Mouse (Mus musculus): ENCODE measurements around the gene Wls.
A peak's percentile ranks its signal among the peaks of the same experiment; 100 is the strongest.

Wls gene

DNA sequence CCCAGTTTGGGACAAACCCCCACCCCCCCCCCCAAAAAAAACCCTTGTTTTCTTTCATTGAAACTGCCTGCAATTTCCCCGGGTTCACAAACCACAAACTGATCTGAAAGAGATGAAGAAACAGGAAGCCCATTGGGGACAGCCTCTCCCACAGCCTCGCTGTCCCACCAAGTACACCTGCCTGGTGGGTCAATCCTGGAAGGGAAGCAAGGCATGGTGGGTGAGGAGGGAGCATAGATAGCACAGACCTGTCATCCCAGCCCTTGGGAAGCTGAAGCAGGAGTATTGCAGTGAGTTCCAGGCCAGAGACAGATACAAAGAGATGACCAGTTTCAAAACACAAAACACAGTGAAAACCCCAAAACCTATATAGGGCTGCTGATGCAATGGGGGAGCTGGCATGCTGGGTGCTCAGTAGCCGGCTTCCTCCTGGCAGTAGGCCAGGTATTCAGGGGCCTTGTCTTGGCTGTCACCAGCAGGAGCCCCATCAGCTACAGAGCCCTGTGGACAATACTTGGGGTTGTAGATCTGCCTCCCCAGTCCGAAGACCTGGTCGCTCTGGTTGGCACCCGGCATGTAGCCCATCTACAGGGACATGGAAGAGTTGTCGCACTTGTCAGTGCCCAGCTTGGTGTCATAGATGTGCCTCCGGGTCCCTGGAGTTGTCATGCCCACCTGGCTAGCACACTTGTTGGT is 51.7 kb downstream of the Wls start:
- 0 out of 2 replicates have a peak, but pooled peaks have one; percentile 49 for ATAC-seq (ENCODE audit: insufficient number of reproducible peaks, low FRiP score, low TSS enrichment)

DNA sequence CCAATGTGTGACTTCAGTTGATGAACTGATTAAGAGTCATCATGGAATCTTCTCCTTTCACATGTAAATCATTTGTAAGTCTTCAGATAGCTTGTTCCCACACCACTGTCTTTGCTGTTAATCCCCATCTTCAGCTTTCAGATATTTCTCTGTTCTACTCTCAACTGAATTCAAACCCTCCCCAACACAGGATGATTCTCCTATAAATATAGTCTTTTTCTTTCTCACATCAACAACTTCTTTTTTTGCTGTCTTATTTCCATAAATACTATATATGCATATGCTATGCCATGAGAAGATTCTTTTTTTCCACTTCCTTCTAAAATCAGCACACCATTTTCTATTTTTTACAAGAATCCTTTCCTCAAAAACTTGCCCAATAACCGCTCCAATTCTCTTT is 67.9 kb downstream of the Wls start:
- no peak for ATAC-seq (ENCODE audit: insufficient number of reproducible peaks, low FRiP score, low TSS enrichment)

DNA sequence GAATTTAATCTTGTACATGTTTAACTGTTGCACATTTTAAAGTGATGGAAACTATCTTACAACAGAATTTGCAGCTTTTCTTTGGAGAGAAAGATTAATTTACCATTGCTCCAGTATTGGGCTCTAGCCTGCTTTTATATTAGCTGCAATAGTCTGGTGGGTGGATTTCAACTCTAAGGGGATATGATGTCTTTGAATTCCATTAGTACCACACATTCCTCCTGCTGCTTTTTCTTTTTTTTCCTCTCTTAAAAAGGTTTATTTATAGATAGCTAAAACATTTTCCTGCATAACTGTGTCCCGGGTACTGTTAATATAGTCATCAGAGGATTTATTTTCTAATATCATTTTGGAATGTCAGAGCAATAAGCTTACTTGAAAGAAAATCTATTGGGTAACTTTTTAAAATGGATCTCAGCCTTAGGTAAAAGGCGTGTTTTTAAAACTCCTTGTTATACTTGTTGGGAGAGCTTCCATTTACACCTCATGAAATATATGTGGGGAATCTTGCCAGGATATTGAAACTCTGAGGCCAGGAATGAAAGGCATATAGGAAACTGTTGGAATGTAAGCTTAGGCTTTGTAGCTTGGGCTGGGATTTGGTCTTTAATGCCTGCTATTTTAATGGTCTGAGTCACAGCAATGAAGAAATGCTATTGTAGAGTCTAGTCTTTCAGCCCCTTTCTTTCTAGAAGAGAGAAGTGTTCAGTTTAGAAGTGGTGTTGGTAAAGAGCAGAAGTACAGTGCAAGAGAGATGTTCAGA is 78.0 kb downstream of the Wls start:
- no peak for ATAC-seq (ENCODE audit: insufficient number of reproducible peaks, low FRiP score, low TSS enrichment)
